Mouse (Mus musculus) bone marrow macrophage, adult 2 months (primary cell): ENCODE results near the gene Polr2i.

Experiments
- CTCF ChIP-seq: IDR thresholded peaks from 2 replicates; pipeline ENCODE4 v1.5.1; 2012; ENCODE audit warnings: low read depth, mild to moderate bottlenecking, low read length, moderate library complexity
- POLR2A ChIP-seq: IDR thresholded peaks from 2 replicates; pipeline ENCODE4 v1.6.1; 2012; ENCODE audit warnings: mild to moderate bottlenecking, low read depth, low read length, borderline replicate concordance

GRCm38 (mm10) chr7:30265935-30266334 is 34.2 kb downstream of the Polr2i start:
- TF ChIP-seq POLR2A: no peak
- TF ChIP-seq CTCF: no peak
